Mouse (Mus musculus) thymus, adult 2 months (tissue): Measurements from ENCODE around the gene Syne1. TPM values are rescaled to one million over a fixed set of nuclear protein-coding genes. Genes with fewer than 3 reads are reported as not detected.

Experiments
- DNase-seq: peaks from one replicate; pipeline ENCODE4 v3.0.0; 2021
- H3K27ac ChIP-seq: fragments of 200-500 bp; 2 replicates; pipeline ENCODE4 v1.5.1; 2012; ENCODE audit warnings: low read length, control low read depth; ENCODE audit not compliant: control insufficient read depth, insufficient read depth
- H3K27me3 ChIP-seq: fragments of 200-500 bp; 2 replicates; pipeline ENCODE4 v1.6.1; 2012; ENCODE audit warnings: mild to moderate bottlenecking, low read length, moderate library complexity, mixed read lengths; ENCODE audit not compliant: control insufficient read depth, insufficient read depth
- H3K36me3 ChIP-seq: fragments of 200-500 bp; 2 replicates; pipeline ENCODE4 v1.6.1; 2012; ENCODE audit warnings: mild to moderate bottlenecking, low read length, moderate library complexity; ENCODE audit not compliant: control insufficient read depth, insufficient read depth
- H3K4me1 ChIP-seq: fragments of 200-500 bp; replicated peaks from 2 replicates; pipeline ENCODE4 v1.6.1; 2012; ENCODE audit warnings: low read length; ENCODE audit not compliant: control insufficient read depth, insufficient read depth
- H3K4me3 ChIP-seq: fragments of 200-500 bp; 2 replicates; pipeline ENCODE4 v1.5.1; 2012; ENCODE audit warnings: mild to moderate bottlenecking, low read length, control low read depth, moderate library complexity; ENCODE audit not compliant: control insufficient read depth, insufficient read depth
- CTCF ChIP-seq: fragments of 200-500 bp; IDR thresholded peaks from 2 replicates; pipeline ENCODE4 v1.5.1; 2012; ENCODE audit warnings: mild to moderate bottlenecking, control low read depth, low read length, moderate library complexity, borderline replicate concordance; ENCODE audit not compliant: control insufficient read depth, poor library complexity, insufficient read depth; ENCODE audit errors: extremely low read depth
- POLR2A ChIP-seq: fragments of 200-500 bp; IDR thresholded peaks from 2 replicates; pipeline ENCODE4 v1.6.1; 2012; ENCODE audit warnings: mild to moderate bottlenecking, low read length, control low read depth, moderate library complexity; ENCODE audit not compliant: control insufficient read depth, poor library complexity, insufficient read depth; ENCODE audit errors: extremely low read depth
- WGBS: fragments of 180-500 bp; shearing (Covaris S2); methylation state at CpG from one replicate; pipeline ENCODE4 v1.1.7; 2018; 5-methylcytosine and 5-hydroxymethylcytosine counted together
- polyA plus RNA-seq: library from polyadenylated mRNA; depleted of rRNA; stranded (reverse); fragments of >200 nt; gene quantifications from 2 replicates; pipeline ENCODE4 v1.2.3, GENCODE M21; 2012; rRNA removed

Syne1 gene
- polyA plus RNA-seq, result 30.0 and 33.5 TPM in 2 replicates

DNA sequence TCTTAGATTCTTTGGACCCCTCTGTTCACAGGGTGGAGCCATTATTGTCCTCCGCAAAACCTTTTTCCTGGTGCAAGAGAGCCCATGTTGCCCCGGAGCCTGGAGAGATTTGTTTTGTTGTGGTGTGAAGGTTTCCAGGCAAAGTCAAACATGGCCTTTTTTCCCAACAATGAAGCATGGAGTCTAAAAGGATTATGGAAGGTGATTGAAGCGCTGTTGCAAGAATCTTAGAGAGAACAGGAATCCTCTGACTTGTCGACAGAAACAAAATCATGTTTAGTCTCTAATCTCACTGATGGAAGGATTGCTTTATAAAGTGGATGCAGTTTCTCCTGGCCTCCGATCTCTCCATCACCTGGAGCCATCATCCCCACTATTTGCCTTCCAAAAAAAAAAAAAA, at the start of gene Syne1:
Gene Syne1 (minus strand): TSS at position 101 of the 400 bp plus-strand sequence.
- Histone ChIP-seq H3K36me3 (no peaks in the 10 kb centered on the region), H3K27me3 (no peaks in the 10 kb centered on the region), H3K4me1 (peaks cover 8% of the 10 kb centered on the region; the same call in 1 of the 2 replicates), H3K4me3 (peak within 1 kb of the TSS; percentile 39), H3K27ac (no peak within 1 kb of the TSS)
- 97% methylated on average over 5 of the region's 5 CpGs for WGBS
- TF ChIP-seq POLR2A, result no peak
- TF ChIP-seq CTCF, result no peak
- no peak for DNase-seq

DNA sequence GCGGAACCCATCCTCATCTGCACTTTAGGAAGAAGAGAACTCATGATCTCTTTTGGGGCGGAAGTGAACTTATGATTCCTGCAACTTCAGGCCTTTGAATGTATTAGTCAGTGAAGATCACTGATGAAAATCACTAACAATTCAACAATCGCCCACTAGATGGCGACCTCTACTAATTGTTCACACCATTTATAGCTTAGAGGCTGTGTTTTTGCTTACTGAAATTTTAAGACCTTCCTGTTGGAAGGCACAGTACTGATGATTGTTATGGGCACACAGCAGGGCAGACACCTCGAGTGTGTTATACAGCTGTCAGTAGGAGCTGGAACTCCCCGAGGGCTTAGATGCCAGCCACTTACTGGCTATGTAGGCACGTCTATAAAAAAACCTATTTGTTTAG, 48.8 kb upstream of the Syne1 start:
- Histone ChIP-seq H3K36me3 (no peaks in the 10 kb centered on the region), H3K27me3 (no peaks in the 10 kb centered on the region), H3K27ac (no peak overlapping the region), H3K4me3 (no peak overlapping the region), H3K4me1 (0 out of 2 replicates have a peak, but pooled peaks cover 5% of the 10 kb centered on the region)
- WGBS, result 18% methylated on average over 7 of the region's 7 CpGs
- peak; percentile 58 for DNase-seq
- TF ChIP-seq CTCF (no peak), POLR2A (no peak)

- TF ChIP-seq POLR2A (no peak), CTCF (no peak)
- 61% methylated on average over 6 of the region's 6 CpGs for WGBS
These were observed 45.3 kb upstream of the Syne1 start for GRCm38 (mm10) chr10:5596559-5596958.

GRCm38 (mm10) chr10:5594457-5594856, 43.2 kb upstream of the Syne1 start:
- Histone ChIP-seq H3K4me3 (no peak overlapping the region), H3K27me3 (no peaks in the 10 kb centered on the region), H3K4me1 (no peaks in the 10 kb centered on the region), H3K27ac (no peak overlapping the region), H3K36me3 (no peaks in the 10 kb centered on the region)
- no peak for TF ChIP-seq POLR2A
- TF ChIP-seq CTCF, result no peak
- WGBS, result 54% methylated on average over 5 of the region's 5 CpGs
- DNase-seq, result no peak

More at GRCm38 (mm10) chr10:5596559-5596958, 45.3 kb upstream of the Syne1 start:
- H3K27ac ChIP-seq, result no peak overlapping the region
- H3K4me3 ChIP-seq, result no peak overlapping the region
- H3K27me3 ChIP-seq, result no peaks in the 10 kb centered on the region
- no peaks in the 10 kb centered on the region for H3K36me3 ChIP-seq
- DNase-seq, result no peak
- no peaks in the 10 kb centered on the region for H3K4me1 ChIP-seq

- no peaks in the 10 kb centered on the region for H3K36me3 ChIP-seq
- no peak for TF ChIP-seq CTCF
- TF ChIP-seq POLR2A, result no peak
- no peaks in the 10 kb centered on the region for H3K27me3 ChIP-seq
- WGBS, result 22% methylated on average over 5 of the region's 5 CpGs
- no peak for DNase-seq
- no peaks in the 10 kb centered on the region for H3K4me1 ChIP-seq
- no peak within 1 kb of the TSS for H3K4me3 ChIP-seq
- H3K27ac ChIP-seq, result no peak within 1 kb of the TSS
These were observed 42.2 kb upstream of the Syne1 start, which contains the start of gene Myct1 for GRCm38 (mm10) chr10:5593464-5593863. TSS of gene Myct1 (plus strand) at chr10:5593775.

- no peak overlapping the region for H3K27ac ChIP-seq
- no peaks in the 10 kb centered on the region for H3K4me1 ChIP-seq
- no peaks in the 10 kb centered on the region for H3K27me3 ChIP-seq
- no peak overlapping the region for H3K4me3 ChIP-seq
- TF ChIP-seq POLR2A, result no peak
- no peak for TF ChIP-seq CTCF
- WGBS, result 72% methylated on average over 4 of the region's 4 CpGs
- H3K36me3 ChIP-seq, result no peaks in the 10 kb centered on the region
- no peak for DNase-seq
These were observed 40.7 kb upstream of the Syne1 start for GRCm38 (mm10) chr10:5591996-5592395.

DNA sequence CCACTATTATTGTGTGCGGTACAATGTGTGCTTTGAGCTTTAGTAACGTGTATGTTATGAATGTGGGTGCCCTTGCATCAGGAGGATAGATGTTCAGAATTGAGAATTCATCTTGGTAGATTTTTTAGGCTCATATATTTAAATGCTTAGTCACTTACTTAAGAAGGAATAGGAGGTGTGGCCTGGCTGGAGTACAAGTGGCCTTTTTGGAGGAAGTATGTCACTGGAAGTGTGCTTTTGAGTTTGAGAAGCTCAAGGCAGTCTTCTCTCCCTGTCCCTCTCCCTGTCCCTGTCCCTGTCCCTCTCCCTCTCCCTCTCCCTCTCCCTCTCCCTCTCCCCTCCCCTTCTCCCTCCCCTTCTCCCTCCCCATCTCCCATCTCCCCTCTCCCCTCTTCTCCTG, 39.8 kb upstream of the Syne1 start:
- Histone ChIP-seq H3K36me3 (no peaks in the 10 kb centered on the region), H3K27ac (no peak overlapping the region), H3K4me3 (no peak overlapping the region), H3K27me3 (no peaks in the 10 kb centered on the region), H3K4me1 (no peaks in the 10 kb centered on the region)
- no peak for DNase-seq
- TF ChIP-seq CTCF, result no peak
- no peak for TF ChIP-seq POLR2A
- 92% methylated on average over 2 of the region's 2 CpGs for WGBS
